Mouse (Mus musculus): Measurements from ENCODE around the gene Kcnq1. TPM values are rescaled to one million over a fixed set of nuclear protein-coding genes. Genes with fewer than 3 reads are reported as not detected.

The Kcnq1 gene
- polyA plus RNA-seq, 1 experiment, result not detected

DNA sequence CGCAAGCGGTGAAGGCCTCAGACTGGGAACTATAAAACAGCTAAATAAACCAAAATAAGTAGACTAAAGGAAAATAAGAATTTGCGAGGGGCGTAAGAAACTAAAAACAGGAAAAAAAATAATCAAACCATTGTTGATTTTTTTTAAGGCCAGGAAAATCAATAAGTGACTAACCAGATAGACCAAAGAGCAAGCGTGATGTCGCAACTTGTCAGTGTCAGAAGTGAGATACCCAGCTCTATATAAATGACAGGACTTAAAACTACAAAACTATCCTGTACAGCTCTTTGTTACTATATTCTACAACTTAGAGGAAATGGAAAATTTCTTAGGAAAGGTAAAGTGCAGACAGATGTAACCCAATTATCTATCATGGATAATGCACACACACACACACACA, 97.7 kb downstream of the Kcnq1 start:
- no peak overlapping the region for H3ac ChIP-seq (ENCODE audit: control insufficient read depth, insufficient read length, low read depth)
- TF ChIP-seq CEBPB (IDR thresholded peaks at IDR 0.05; ENCODE audit: low read depth), result no peak
- no peak for TF ChIP-seq MYOD1 (IDR thresholded peaks at IDR 0.05; ENCODE audit: control insufficient read depth, insufficient read length, low read depth)
- TF ChIP-seq MYOG (IDR thresholded peaks at IDR 0.05; ENCODE audit: control insufficient read depth, extremely low read depth, insufficient read length), result no peak
- no peak for TF ChIP-seq CTCF (IDR thresholded peaks at IDR 0.05; ENCODE audit: control insufficient read depth, insufficient read depth, insufficient read length)
- no peak for TF ChIP-seq MAX (IDR thresholded peaks at IDR 0.05)
- no peak for TF ChIP-seq FOSL1 (IDR thresholded peaks at IDR 0.05; ENCODE audit: insufficient read depth, low read length, poor library complexity, severe bottlenecking)
- no peak for TF ChIP-seq USF1 (IDR thresholded peaks at IDR 0.05; ENCODE audit: low read depth)
- no peaks in the 10 kb centered on the region for H3K79me3 ChIP-seq (ENCODE audit: low read depth)
- H3K36me3 ChIP-seq (ENCODE audit: control insufficient read depth, insufficient read depth), result no peaks in the 10 kb centered on the region
- H3K4me3 ChIP-seq (ENCODE audit: insufficient read depth, poor library complexity, severe bottlenecking), result no peak overlapping the region
- H3K79me2 ChIP-seq (ENCODE audit: control insufficient read depth, insufficient read depth), result no peaks in the 10 kb centered on the region
- no peaks in the 10 kb centered on the region for H3K27me3 ChIP-seq (ENCODE audit: control insufficient read depth, insufficient read depth, insufficient read length)

DNA sequence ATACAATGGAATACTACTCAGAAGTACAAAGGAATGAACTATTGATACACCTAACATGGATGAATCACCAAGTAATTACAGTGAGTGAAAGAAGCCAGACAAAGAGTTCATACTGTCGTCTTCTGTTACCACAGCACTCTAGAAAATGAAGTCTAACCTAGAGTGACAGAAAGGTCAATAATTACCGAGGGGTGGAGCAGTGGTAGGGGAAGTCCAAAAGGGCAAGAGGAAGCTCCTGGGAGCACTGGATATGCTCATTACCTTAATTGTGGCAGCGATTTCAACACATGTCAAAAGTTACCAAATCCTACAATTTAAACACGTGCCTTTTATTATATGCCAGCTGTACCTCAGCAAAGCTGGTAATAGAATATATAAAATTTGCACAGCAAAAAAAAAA, 100.9 kb downstream of the Kcnq1 start:
- no peak overlapping the region for H3K4me3 ChIP-seq (ENCODE audit: insufficient read depth, poor library complexity, severe bottlenecking)
- no peaks in the 10 kb centered on the region for H3K36me3 ChIP-seq (ENCODE audit: control insufficient read depth, insufficient read depth)
- no peaks in the 10 kb centered on the region for H3K79me2 ChIP-seq (ENCODE audit: control insufficient read depth, insufficient read depth)
- H3ac ChIP-seq (ENCODE audit: control insufficient read depth, insufficient read length, low read depth), result no peak overlapping the region
- no peak for TF ChIP-seq FOSL1 (IDR thresholded peaks at IDR 0.05; ENCODE audit: insufficient read depth, low read length, poor library complexity, severe bottlenecking)
- TF ChIP-seq MYOD1 (IDR thresholded peaks at IDR 0.05; ENCODE audit: control insufficient read depth, insufficient read length, low read depth), result no peak
- no peak for TF ChIP-seq CEBPB (IDR thresholded peaks at IDR 0.05; ENCODE audit: low read depth)
- TF ChIP-seq USF1 (IDR thresholded peaks at IDR 0.05; ENCODE audit: low read depth), result no peak
- no peak for TF ChIP-seq MYOG (IDR thresholded peaks at IDR 0.05; ENCODE audit: control insufficient read depth, extremely low read depth, insufficient read length)
- no peak for TF ChIP-seq CTCF (IDR thresholded peaks at IDR 0.05; ENCODE audit: control insufficient read depth, insufficient read depth, insufficient read length)
- no peak for TF ChIP-seq MAX (IDR thresholded peaks at IDR 0.05)
- H3K27me3 ChIP-seq (ENCODE audit: control insufficient read depth, insufficient read depth, insufficient read length), result no peaks in the 10 kb centered on the region
- H3K79me3 ChIP-seq (ENCODE audit: low read depth), result no peaks in the 10 kb centered on the region

DNA sequence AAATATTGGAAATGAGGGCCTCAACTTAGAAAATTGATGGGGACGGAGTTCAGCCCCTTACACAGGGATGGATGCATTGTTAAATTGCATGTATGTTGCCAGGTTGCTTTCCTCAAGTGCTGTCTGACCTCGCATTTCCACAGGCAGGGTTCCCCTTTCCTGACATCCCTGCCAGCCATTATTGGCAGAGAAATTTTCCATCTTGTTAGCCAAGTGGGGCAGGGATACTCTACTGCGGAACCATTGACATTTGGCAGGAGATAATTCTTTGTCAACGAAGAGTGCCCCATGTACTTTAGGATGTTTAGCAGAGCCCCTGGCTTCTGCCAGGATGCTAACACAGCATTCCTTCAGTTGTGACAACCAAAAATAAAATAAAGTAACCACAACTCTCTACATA, 104.6 kb downstream of the Kcnq1 start:
- TF ChIP-seq MYOG (IDR thresholded peaks at IDR 0.05; ENCODE audit: control insufficient read depth, extremely low read depth, insufficient read length) (no peak), USF1 (IDR thresholded peaks at IDR 0.05; ENCODE audit: low read depth) (no peak), CTCF (IDR thresholded peaks at IDR 0.05; ENCODE audit: control insufficient read depth, insufficient read depth, insufficient read length) (no peak), FOSL1 (IDR thresholded peaks at IDR 0.05; ENCODE audit: insufficient read depth, low read length, poor library complexity, severe bottlenecking) (no peak), MAX (IDR thresholded peaks at IDR 0.05) (no peak), MYOD1 (IDR thresholded peaks at IDR 0.05; ENCODE audit: control insufficient read depth, insufficient read length, low read depth) (no peak), CEBPB (IDR thresholded peaks at IDR 0.05; ENCODE audit: low read depth) (no peak)
- no peak overlapping the region for H3ac ChIP-seq (ENCODE audit: control insufficient read depth, insufficient read length, low read depth)
- no peak overlapping the region for H3K4me3 ChIP-seq (ENCODE audit: insufficient read depth, poor library complexity, severe bottlenecking)
- H3K79me2 ChIP-seq (ENCODE audit: control insufficient read depth, insufficient read depth), result no peaks in the 10 kb centered on the region
- H3K36me3 ChIP-seq (ENCODE audit: control insufficient read depth, insufficient read depth), result no peaks in the 10 kb centered on the region
- H3K79me3 ChIP-seq (ENCODE audit: low read depth), result no peaks in the 10 kb centered on the region
- H3K27me3 ChIP-seq (ENCODE audit: control insufficient read depth, insufficient read depth, insufficient read length), result no peaks in the 10 kb centered on the region

DNA sequence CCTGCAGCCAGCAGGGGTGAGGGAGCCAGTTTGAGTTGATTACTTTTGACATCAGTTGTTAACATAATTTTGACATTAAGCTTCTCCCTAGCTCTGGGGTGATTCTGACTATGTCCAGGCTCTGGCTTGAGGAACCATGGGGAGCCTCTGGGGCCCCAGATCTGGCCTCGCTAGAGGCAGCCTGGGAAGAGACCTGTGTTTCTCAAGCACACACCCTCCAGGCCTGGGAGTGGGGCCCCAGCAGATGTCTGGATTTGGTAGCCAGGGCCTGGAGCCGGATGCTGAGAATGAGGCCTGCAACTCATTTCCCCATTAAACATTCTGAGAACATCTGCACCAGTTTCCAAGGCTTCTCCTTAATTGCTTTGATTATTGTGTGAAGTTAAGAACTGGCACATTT, 145.0 kb downstream of the Kcnq1 start:
- peaks cover 2% of the 10 kb centered on the region for H3K79me3 ChIP-seq (ENCODE audit: low read depth)

DNA sequence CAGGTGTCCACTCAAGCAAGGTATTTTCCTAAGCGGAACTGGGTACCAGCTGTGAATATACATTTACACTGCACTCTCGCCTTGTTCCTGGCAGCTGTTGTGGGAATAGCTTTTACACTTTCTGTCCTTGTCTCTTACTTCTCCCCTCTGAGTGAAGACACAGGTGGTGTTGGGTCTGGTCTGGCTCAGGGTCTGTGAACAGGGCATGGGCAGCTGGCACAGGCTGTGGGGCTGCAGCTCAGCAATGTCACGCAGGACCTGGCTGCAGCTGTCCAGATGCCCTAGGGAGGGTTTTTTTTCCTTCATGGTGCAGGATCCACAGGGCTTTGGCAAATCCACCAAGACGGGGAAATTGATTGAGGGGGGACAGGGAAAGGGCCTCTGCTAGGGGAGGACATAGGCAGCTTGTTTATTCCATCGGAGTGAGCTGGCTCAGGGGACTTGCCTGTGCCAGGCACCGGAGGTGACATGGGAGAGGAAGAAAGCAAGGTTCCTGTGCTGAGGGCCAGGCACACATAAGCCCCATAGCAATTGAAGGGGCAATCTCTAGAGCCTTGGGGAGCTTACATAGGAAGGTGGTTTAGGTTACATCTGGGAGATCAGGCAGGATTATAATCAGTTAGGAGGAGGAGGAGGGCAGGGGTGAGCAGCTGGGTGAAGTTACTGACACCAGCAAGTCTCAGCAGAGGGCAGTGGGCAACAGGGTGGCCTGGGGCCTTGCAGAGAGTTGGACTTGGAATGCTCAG, 147.1 kb downstream of the Kcnq1 start:
- H3K79me2 ChIP-seq (ENCODE audit: control insufficient read depth, insufficient read depth), result peaks cover under 1% of the 10 kb centered on the region
- H3K79me3 ChIP-seq (ENCODE audit: low read depth), result peaks cover 4% of the 10 kb centered on the region
- TF ChIP-seq FOSL1 (IDR thresholded peaks at IDR 0.05; ENCODE audit: insufficient read depth, low read length, poor library complexity, severe bottlenecking) (no peak), CEBPB (IDR thresholded peaks at IDR 0.05; ENCODE audit: low read depth) (no peak), MYOD1 (IDR thresholded peaks at IDR 0.05; ENCODE audit: control insufficient read depth, insufficient read length, low read depth) (no peak), CTCF (IDR thresholded peaks at IDR 0.05; ENCODE audit: control insufficient read depth, insufficient read depth, insufficient read length) (no peak), MAX (IDR thresholded peaks at IDR 0.05) (no peak), USF1 (IDR thresholded peaks at IDR 0.05; ENCODE audit: low read depth) (no peak), MYOG (IDR thresholded peaks at IDR 0.05; ENCODE audit: control insufficient read depth, extremely low read depth, insufficient read length) (no peak)
- H3ac ChIP-seq (ENCODE audit: control insufficient read depth, insufficient read length, low read depth), result no peak overlapping the region
- H3K4me3 ChIP-seq (ENCODE audit: insufficient read depth, poor library complexity, severe bottlenecking), result no peak overlapping the region
- no peaks in the 10 kb centered on the region for H3K27me3 ChIP-seq (ENCODE audit: control insufficient read depth, insufficient read depth, insufficient read length)
- H3K36me3 ChIP-seq (ENCODE audit: control insufficient read depth, insufficient read depth), result no peaks in the 10 kb centered on the region

More for the DNA sequence above, 145.0 kb downstream of the Kcnq1 start:
- Histone ChIP-seq H3K27me3 (ENCODE audit: control insufficient read depth, insufficient read depth, insufficient read length) (no peaks in the 10 kb centered on the region), H3K36me3 (ENCODE audit: control insufficient read depth, insufficient read depth) (no peaks in the 10 kb centered on the region), H3ac (ENCODE audit: control insufficient read depth, insufficient read length, low read depth) (no peak overlapping the region), H3K79me2 (ENCODE audit: control insufficient read depth, insufficient read depth) (no peaks in the 10 kb centered on the region), H3K4me3 (ENCODE audit: insufficient read depth, poor library complexity, severe bottlenecking) (no peak overlapping the region)
- TF ChIP-seq CTCF (IDR thresholded peaks at IDR 0.05; ENCODE audit: control insufficient read depth, insufficient read depth, insufficient read length), result no peak
- TF ChIP-seq USF1 (IDR thresholded peaks at IDR 0.05; ENCODE audit: low read depth), result no peak
- no peak for TF ChIP-seq FOSL1 (IDR thresholded peaks at IDR 0.05; ENCODE audit: insufficient read depth, low read length, poor library complexity, severe bottlenecking)
- TF ChIP-seq CEBPB (IDR thresholded peaks at IDR 0.05; ENCODE audit: low read depth), result no peak
- TF ChIP-seq MAX (IDR thresholded peaks at IDR 0.05), result no peak
- TF ChIP-seq MYOD1 (IDR thresholded peaks at IDR 0.05; ENCODE audit: control insufficient read depth, insufficient read length, low read depth), result no peak
- no peak for TF ChIP-seq MYOG (IDR thresholded peaks at IDR 0.05; ENCODE audit: control insufficient read depth, extremely low read depth, insufficient read length)

All from C2C12 (cell line).